Mouse (Mus musculus): ENCODE results near the gene Henmt1.

Henmt1 gene

GRCm38 (mm10) chr3:108939573-108939972 lies at the start of gene Henmt1:
Gene Henmt1 (plus strand): TSS chr3:108939873.
- DNase-seq (ENCODE audit: low read depth): no peak

GRCm38 (mm10) chr3:108889908-108890307 lies 49.8 kb upstream of the Henmt1 start, which contains the start of gene Fndc7:
Gene Fndc7 (minus strand): TSS chr3:108890008.
- no peak for DNase-seq (ENCODE audit: low read depth)

- no peak for DNase-seq (ENCODE audit: low read depth)
These were observed 47.6 kb upstream of the Henmt1 start for GRCm38 (mm10) chr3:108892080-108892479.

- no peak for DNase-seq (ENCODE audit: low read depth)
These were observed 46.8 kb upstream of the Henmt1 start for GRCm38 (mm10) chr3:108892914-108893313.

- no peak for DNase-seq (ENCODE audit: low read depth)
These were observed 41.0 kb upstream of the Henmt1 start for GRCm38 (mm10) chr3:108898640-108899039.

GRCm38 (mm10) chr3:108900147-108900546 lies 39.5 kb upstream of the Henmt1 start:
- DNase-seq (ENCODE audit: low read depth): no peak

- DNase-seq (ENCODE audit: low read depth): peak; percentile 6
These were observed 39.0 kb upstream of the Henmt1 start for GRCm38 (mm10) chr3:108900681-108901080.

- DNase-seq (ENCODE audit: low read depth): peak; percentile 60
These were observed 37.6 kb upstream of the Henmt1 start for GRCm38 (mm10) chr3:108902038-108902437.

- no peak for DNase-seq (ENCODE audit: low read depth)
These were observed 36.7 kb upstream of the Henmt1 start for GRCm38 (mm10) chr3:108902934-108903333.

- no peak for DNase-seq (ENCODE audit: low read depth)
These were observed 29.2 kb upstream of the Henmt1 start for GRCm38 (mm10) chr3:108910303-108911080.

- DNase-seq (ENCODE audit: low read depth): peak; percentile 86
These were observed 28.6 kb upstream of the Henmt1 start for GRCm38 (mm10) chr3:108911081-108911547.

GRCm38 (mm10) chr3:108911548-108912413 lies 27.9 kb upstream of the Henmt1 start, which contains the start of gene Prpf38b:
Gene Prpf38b (minus strand): TSS chr3:108911727.
- DNase-seq (ENCODE audit: low read depth): peak; percentile 97

- DNase-seq (ENCODE audit: low read depth): peak; percentile 36
These were observed 23.7 kb upstream of the Henmt1 start for GRCm38 (mm10) chr3:108915999-108916398.

GRCm38 (mm10) chr3:108916857-108917256 lies 22.8 kb upstream of the Henmt1 start:
- peak; percentile 6 for DNase-seq (ENCODE audit: low read depth)

GRCm38 (mm10) chr3:108917986-108918385 lies 21.7 kb upstream of the Henmt1 start:
- DNase-seq (ENCODE audit: low read depth): no peak

- DNase-seq (ENCODE audit: low read depth): no peak
These were observed 20.8 kb upstream of the Henmt1 start for GRCm38 (mm10) chr3:108918852-108919251.

- DNase-seq (ENCODE audit: low read depth): no peak
These were observed 19.1 kb upstream of the Henmt1 start for GRCm38 (mm10) chr3:108920442-108921070.

- DNase-seq (ENCODE audit: low read depth): no peak
These were observed 17.9 kb upstream of the Henmt1 start for GRCm38 (mm10) chr3:108921822-108922221.

GRCm38 (mm10) chr3:108925677-108926076 lies 14.0 kb upstream of the Henmt1 start:
- no peak for DNase-seq (ENCODE audit: low read depth)

GRCm38 (mm10) chr3:108926308-108926707 lies 13.4 kb upstream of the Henmt1 start:
- no peak for DNase-seq (ENCODE audit: low read depth)

- DNase-seq (ENCODE audit: low read depth): no peak
These were observed 6.1 kb upstream of the Henmt1 start for GRCm38 (mm10) chr3:108933557-108933956.

GRCm38 (mm10) chr3:108938691-108939090 lies 982 bp upstream of the Henmt1 start:
- DNase-seq (ENCODE audit: low read depth): no peak

All from NIH3T3 (cell line).